Mouse (Mus musculus): ENCODE measurements at regions not wholly inside any gene's neighbourhood (a gene's known extent, or its start where the extent isn't known, plus 50 kb on each side); places are given as distances from the start of the nearest gene placed in this dataset.

- no peak for DNase-seq (ENCODE audit: extremely low spot score, low spot score)
Observed at GRCm38 (mm10) chr13:118193951-118194696, 192.3 kb upstream of the B430218F22Rik start.

GRCm38 (mm10) chr13:118208146-118208545 lies 178.3 kb upstream of the B430218F22Rik start:
- DNase-seq (ENCODE audit: extremely low spot score, low spot score) = no peak

GRCm38 (mm10) chr13:118227354-118227753 lies 159.1 kb upstream of the B430218F22Rik start:
- DNase-seq (ENCODE audit: extremely low spot score, low spot score) = peak; percentile 16

GRCm38 (mm10) chr13:118237968-118238367 lies 148.5 kb upstream of the B430218F22Rik start:
- no peak for DNase-seq (ENCODE audit: extremely low spot score, low spot score)

DNA sequence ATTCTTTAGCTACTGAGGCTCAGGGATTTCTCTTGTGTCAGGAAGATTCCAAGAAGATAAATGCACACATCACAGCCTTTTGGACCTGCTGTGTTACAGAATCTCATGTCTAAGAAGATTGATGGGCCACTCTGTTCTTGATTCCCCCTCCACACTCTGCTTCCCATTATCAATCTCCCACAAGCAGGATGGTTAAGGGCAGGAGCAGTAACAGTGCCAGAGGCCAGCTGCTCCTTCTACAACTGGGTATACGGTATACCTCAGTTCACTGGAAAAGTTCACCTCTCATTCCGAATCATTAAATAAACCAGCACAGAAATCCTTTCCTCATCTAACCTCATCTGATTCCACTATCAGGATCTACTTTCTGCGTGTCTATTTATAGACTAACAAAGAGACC lies 141.8 kb upstream of the B430218F22Rik start:
- DNase-seq (ENCODE audit: extremely low spot score, low spot score) = no peak

DNA sequence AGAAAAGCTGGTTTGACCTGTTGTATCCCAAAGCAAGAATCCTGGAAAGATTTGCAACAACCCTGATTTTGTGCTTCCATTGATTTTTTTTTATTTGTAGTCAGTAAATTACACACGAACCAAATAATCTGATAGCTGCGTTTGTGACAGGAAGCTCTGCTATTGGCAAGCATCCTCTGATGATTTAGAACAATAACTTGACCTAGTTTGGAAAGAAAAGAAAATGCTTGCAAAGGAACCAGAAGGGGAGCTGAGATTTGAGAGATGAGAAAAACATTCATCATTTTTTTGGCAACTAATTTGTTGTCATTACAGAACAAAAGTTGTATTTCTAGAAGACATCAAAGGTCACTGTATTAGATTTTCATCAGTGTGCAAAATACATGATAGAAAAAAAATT lies 140.9 kb upstream of the B430218F22Rik start:
- no peak for DNase-seq (ENCODE audit: extremely low spot score, low spot score)

DNA sequence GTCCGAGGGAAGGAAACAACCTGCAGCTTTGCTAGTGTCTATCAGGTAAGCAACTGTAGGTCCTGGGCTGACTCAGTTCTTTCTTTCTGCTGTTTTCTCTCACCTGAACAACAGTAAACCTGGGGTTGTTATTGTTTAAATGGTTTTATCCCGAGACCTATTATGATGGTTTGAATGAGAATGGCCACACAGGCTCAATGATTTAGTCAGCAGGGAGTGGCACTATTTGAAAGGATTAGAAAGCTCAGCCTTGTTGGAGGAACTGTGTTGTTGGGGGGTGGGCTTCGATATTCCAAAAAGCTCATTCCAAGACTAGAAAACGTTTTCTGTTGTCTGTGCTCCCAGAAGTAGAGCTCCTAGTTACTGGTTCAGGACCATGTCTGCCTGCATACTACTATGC lies 126.8 kb upstream of the B430218F22Rik start:
- no peak for DNase-seq (ENCODE audit: extremely low spot score, low spot score)

- DNase-seq (ENCODE audit: extremely low spot score, low spot score) = no peak
Observed at GRCm38 (mm10) chr13:118262971-118263370, 123.5 kb upstream of the B430218F22Rik start.

GRCm38 (mm10) chr13:118265763-118266520 lies 120.5 kb upstream of the B430218F22Rik start:
- DNase-seq (ENCODE audit: extremely low spot score, low spot score) = no peak

DNA sequence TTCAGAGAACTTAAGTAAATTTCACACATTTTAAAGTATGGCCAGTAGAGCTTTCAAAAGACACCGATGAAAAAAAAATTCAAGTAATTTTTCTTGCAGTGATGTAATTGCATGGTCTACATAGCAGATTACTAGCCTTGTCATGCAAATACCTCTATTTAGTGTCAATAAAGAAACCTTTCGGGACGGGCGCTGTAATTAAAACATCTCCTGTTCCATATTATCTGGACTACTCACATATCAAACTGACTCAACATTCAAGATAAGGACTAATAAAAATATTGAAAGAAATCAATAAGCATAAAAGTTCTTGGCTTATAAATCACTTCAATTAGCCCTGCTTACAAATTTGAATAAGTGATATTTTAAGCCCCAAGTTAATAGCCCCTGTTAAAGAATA lies 113.5 kb upstream of the B430218F22Rik start:
- DNase-seq (ENCODE audit: extremely low spot score, low spot score) = no peak

- no peak for DNase-seq (ENCODE audit: extremely low spot score, low spot score)
Observed at GRCm38 (mm10) chr13:118280956-118281355, 105.5 kb upstream of the B430218F22Rik start.

DNA sequence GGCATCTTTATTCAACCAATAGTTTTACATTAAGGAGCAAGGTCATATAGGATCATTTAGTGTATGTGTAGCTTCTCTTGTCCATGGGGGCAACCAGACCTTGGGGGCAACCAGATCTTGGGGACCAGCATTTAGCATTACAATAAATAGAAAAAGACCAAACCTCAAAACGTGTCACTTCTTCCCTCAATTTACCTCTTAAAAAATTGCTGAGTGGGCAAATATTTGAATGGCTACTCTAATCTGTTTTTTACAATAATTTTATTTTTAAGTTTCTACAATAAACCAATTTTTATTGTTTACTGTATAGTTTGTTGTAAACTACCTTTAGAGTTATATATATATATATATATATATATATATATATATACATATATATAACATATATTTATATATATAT lies 92.7 kb upstream of the B430218F22Rik start:
- DNase-seq (ENCODE audit: extremely low spot score, low spot score) = no peak

- no peak for DNase-seq (ENCODE audit: extremely low spot score, low spot score)
Observed at GRCm38 (mm10) chr13:118310080-118310479, 76.3 kb upstream of the B430218F22Rik start.

DNA sequence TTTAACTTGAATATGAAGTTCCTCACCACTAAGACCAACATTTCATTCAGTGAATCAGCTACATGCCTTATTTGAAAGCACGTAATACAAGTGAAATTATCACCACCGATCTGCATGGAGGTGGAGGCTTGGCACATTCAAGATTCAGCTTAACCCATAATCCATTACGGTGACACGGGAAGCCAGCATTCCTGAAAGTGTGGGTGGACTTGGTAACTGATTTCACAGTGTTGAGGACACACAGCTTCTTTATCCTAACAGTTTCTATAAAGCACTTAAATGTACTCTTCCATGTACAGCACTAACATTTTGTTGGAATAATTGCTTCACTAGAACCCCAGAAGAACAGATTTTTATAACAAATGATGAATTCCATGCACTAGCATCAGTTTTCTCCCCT lies 72.8 kb upstream of the B430218F22Rik start:
- DNase-seq (ENCODE audit: extremely low spot score, low spot score) = no peak
